Mouse (Mus musculus) heart, embryonic 15.5 days (tissue): ENCODE results near the gene Map2k6. TPM values are rescaled to one million over a fixed set of nuclear protein-coding genes. Genes with fewer than 3 reads are reported as not detected.

Experiments
- ATAC-seq: fragments of 200-750 bp; cut with Nextera tagmentation; replicated peaks from 2 replicates; pipeline ENCODE4 v1.8.0; 2017; ENCODE audit warnings: low read depth, moderate TSS enrichment; ENCODE audit not compliant: insufficient number of reproducible peaks, insufficient read depth, low FRiP score
- H3K27ac ChIP-seq: fragments of 300-500 bp; sonication (generic); 2 replicates; pipeline ENCODE4 v1.5.1; 2015; ENCODE audit warnings: mild to moderate bottlenecking, inconsistent platforms
- H3K27me3 ChIP-seq: fragments of 300-500 bp; sonication (generic); 2 replicates; pipeline ENCODE4 v1.6.1; 2015; ENCODE audit warnings: inconsistent platforms
- H3K36me3 ChIP-seq: fragments of 300-500 bp; sonication (generic); 2 replicates; pipeline ENCODE4 v1.6.1; 2015; ENCODE audit warnings: mild to moderate bottlenecking, inconsistent platforms
- H3K4me1 ChIP-seq: fragments of 300-500 bp; sonication (generic); replicated peaks from 2 replicates; pipeline ENCODE4 v1.6.1; 2015; ENCODE audit warnings: inconsistent platforms
- H3K4me2 ChIP-seq: fragments of 300-500 bp; sonication (generic); 2 replicates; pipeline ENCODE4 v1.6.1; 2015; ENCODE audit warnings: inconsistent platforms, mild to moderate bottlenecking, moderate library complexity
- H3K4me3 ChIP-seq: fragments of 300-500 bp; sonication (generic); 2 replicates; pipeline ENCODE4 v1.5.1; 2015; ENCODE audit warnings: mild to moderate bottlenecking, inconsistent platforms
- H3K9ac ChIP-seq: fragments of 300-500 bp; sonication (generic); 2 replicates; pipeline ENCODE4 v1.6.1; 2015; ENCODE audit warnings: mild to moderate bottlenecking, inconsistent platforms
- H3K9me3 ChIP-seq: fragments of 300-500 bp; sonication (generic); replicated peaks from 2 replicates; pipeline ENCODE4 v1.6.1; 2016; ENCODE audit warnings: inconsistent platforms
- WGBS: fragments of 180-500 bp; shearing (Covaris S2); methylation state at CpG from one replicate; pipeline ENCODE4 v1.1.7; 2015; ENCODE audit warnings: mixed read lengths; 5-methylcytosine and 5-hydroxymethylcytosine counted together
- polyA plus RNA-seq: library from polyadenylated mRNA; unstranded; fragments of >200 nt; fragmentation: Nextera tagmentation; extraction: Ambion mirVana; gene quantifications from 2 replicates; pipeline ENCODE4 v1.2.1, GENCODE M21; 2015

Map2k6 gene
- polyA plus RNA-seq, 1 experiment from 2014 or later, result 13.5 TPM

DNA sequence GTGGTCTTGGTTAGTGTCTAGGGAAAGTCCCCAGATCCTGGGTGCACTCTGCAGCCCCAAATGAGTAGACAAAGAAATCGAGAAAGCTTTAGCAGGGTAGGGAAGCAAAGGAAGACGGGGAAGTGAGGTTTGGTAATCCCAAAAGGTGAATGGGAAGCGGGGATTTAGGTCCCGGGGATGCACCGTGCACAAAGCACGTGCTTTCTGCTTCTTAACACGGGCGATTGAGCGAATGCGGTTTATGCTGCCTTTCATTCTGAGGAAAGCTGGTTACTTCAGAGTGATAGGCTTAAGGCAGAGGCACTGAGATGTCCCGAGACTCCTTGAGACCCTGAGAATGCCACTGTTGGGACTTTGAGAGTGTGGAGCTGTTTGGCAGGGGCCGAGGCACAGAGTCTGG lies 38.1 kb downstream of the Map2k6 start:
- whole genome bisulfite sequencing, result 80% methylated on average over 12 of the region's 12 CpGs
- no peaks in the 10 kb centered on the region for H3K27me3 ChIP-seq
- H3K9ac ChIP-seq, result no peak overlapping the region
- H3K27ac ChIP-seq, result no peak overlapping the region
- H3K4me2 ChIP-seq, result no peak overlapping the region
- no peaks in the 10 kb centered on the region for H3K36me3 ChIP-seq
- no peaks in the 10 kb centered on the region for H3K4me1 ChIP-seq
- no peak overlapping the region for H3K4me3 ChIP-seq
- no peak for ATAC-seq
- H3K9me3 ChIP-seq, result no peaks in the 10 kb centered on the region

DNA sequence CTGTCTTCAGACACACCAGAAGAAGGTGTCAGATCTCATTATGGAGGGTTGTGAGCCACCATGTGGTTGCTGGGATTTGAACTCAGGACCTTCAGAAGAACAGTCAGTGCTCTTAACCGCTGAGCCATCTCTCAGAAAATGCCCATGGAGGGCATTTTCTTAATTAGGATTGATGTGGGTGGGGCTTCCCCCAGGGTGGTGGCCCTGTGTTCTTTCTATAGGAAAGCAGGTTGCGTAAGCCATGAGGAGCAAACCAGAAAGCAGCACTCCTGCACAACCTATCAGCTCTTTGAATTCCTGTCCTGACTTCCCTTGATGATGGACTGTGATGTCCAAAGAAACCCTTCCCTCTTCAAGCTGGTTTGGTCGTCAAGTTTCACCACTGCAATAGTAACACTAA lies 39.2 kb downstream of the Map2k6 start:
- Histone ChIP-seq H3K9me3 (no peaks in the 10 kb centered on the region), H3K4me1 (no peaks in the 10 kb centered on the region), H3K4me2 (no peak overlapping the region), H3K27ac (no peak overlapping the region), H3K4me3 (no peak overlapping the region), H3K27me3 (no peaks in the 10 kb centered on the region), H3K9ac (no peak overlapping the region), H3K36me3 (no peaks in the 10 kb centered on the region)
- no peak for ATAC-seq
- WGBS, result 92% methylated on average over 3 of the region's 3 CpGs

DNA sequence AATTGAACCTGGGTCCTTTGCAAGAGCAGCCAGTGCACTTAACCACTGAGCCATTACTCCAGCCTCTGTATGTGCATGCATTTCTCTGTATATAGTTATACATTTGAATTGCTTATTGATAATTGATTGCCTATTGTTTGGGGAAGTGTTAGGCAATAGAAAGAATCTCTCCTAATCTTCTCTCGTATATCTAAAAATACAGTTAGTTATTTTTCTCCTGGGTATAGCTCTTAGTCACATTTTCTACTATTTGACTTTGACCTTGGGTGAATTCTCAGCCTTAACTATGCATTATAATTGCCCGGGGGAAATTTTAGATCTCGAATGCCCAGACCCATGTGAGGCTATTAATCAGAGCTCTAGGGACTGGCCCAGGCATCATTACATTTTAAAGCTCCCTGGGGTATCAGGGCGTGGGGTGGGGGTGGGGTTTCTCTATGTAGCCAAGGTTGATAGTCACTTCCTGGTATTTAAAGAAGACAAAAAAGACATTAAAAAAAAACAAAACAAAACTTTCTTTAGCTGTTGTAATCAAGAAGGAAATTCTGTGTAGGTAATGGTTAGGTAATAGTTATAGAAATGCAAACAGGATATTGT lies 39.9 kb downstream of the Map2k6 start:
- Histone ChIP-seq H3K9ac (no peak overlapping the region), H3K36me3 (no peaks in the 10 kb centered on the region), H3K4me2 (no peak overlapping the region), H3K4me3 (no peak overlapping the region), H3K4me1 (no peaks in the 10 kb centered on the region), H3K27me3 (no peaks in the 10 kb centered on the region), H3K9me3 (no peaks in the 10 kb centered on the region), H3K27ac (no peak overlapping the region)
- WGBS, result 65% methylated on average over 4 of the region's 4 CpGs
- no peak for ATAC-seq

DNA sequence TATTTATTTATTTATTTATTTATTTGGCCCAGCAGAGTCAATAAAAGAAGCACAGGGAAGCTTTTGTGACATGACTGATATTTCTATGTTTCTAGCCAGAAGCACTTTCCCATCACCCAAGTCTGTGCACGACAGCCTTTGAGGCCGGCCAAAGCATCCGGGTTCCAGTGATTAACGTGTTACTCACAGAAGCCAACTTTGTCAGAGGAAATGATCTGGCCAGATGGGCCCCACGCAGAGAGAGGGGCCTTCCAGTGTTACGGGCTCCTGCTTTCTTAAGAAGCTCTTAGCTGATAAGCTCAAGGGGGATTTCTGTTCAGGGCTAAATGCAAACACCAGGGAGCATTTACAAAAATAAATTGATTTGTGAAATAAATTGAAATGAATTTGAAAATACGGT lies 40.4 kb downstream of the Map2k6 start:
- no peak for ATAC-seq

DNA sequence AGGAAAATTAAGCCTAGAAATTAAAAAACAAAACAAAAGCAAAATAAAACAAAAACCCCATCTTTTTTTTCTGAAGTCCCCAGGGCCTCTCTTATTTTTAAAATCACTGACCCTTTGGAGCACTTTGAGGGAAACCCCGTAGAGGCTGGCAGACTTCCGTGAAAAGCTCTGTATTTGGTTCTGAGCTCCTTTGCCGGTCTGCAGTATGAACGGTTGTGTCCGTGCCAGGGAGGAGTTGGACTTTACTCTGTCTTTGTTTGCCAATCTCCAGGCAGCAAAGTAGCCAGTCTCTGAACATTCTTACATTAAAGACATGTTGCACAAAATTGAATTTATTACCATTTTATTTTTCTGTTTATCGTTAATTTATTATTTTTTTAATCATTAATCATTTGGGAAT lies 45.7 kb downstream of the Map2k6 start:
- H3K9ac ChIP-seq, result no peak overlapping the region
- peaks cover 16% of the 10 kb centered on the region for H3K4me1 ChIP-seq
- no peak overlapping the region for H3K4me2 ChIP-seq
- no peaks in the 10 kb centered on the region for H3K9me3 ChIP-seq
- H3K4me3 ChIP-seq, result no peak overlapping the region
- H3K27me3 ChIP-seq, result no peaks in the 10 kb centered on the region
- H3K36me3 ChIP-seq, result no peaks in the 10 kb centered on the region
- 87% methylated on average over 6 of the region's 6 CpGs for WGBS
- no peak for ATAC-seq
- no peak overlapping the region for H3K27ac ChIP-seq

More for the DNA sequence above, 40.4 kb downstream of the Map2k6 start:
- Histone ChIP-seq H3K4me1 (no peaks in the 10 kb centered on the region), H3K9ac (no peak overlapping the region), H3K9me3 (no peaks in the 10 kb centered on the region), H3K27ac (no peak overlapping the region), H3K4me3 (no peak overlapping the region), H3K36me3 (no peaks in the 10 kb centered on the region), H3K4me2 (no peak overlapping the region), H3K27me3 (no peaks in the 10 kb centered on the region)
- WGBS, result 41% methylated on average over 7 of the region's 7 CpGs

DNA sequence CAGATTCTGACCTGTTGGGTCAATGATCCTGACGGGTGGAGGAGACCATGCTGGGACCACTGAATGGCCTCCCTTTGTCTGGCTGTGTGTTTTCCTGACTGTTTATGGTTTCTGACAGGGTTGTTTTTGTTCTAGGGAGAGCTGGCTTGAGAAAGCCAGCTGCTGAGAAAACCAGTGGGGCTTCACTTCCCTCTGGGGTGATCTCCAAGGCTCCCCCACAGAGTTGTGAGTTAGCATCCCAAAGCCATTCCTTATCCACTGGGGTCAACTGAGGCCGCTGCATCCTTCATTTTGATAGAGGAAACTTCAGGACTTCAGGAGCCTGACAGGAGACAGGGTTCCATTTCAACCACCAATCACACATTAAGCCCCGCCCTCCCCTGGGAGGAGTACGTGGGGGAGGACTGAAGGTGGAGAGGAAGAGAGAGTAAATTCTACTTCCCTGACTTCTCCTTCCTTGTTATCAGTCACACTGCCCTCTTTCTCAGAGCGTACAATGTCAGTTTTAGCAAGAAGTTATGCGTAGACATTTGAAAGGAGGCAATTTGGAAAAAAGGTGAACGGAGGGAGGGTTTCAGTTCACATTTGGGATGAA lies 49.3 kb downstream of the Map2k6 start:
- no peak overlapping the region for H3K27ac ChIP-seq
- peak overlapping the region; percentile 66 for H3K4me2 ChIP-seq
- no peaks in the 10 kb centered on the region for H3K27me3 ChIP-seq
- no peak for ATAC-seq
- 14% methylated on average over 7 of the region's 7 CpGs for WGBS
- no peaks in the 10 kb centered on the region for H3K36me3 ChIP-seq
- H3K9ac ChIP-seq, result no peak overlapping the region; the same call in 1 of the 2 replicates
- peaks cover 28% of the 10 kb centered on the region for H3K4me1 ChIP-seq
- H3K4me3 ChIP-seq, result peak overlapping the region; percentile 32
- H3K9me3 ChIP-seq, result no peaks in the 10 kb centered on the region

DNA sequence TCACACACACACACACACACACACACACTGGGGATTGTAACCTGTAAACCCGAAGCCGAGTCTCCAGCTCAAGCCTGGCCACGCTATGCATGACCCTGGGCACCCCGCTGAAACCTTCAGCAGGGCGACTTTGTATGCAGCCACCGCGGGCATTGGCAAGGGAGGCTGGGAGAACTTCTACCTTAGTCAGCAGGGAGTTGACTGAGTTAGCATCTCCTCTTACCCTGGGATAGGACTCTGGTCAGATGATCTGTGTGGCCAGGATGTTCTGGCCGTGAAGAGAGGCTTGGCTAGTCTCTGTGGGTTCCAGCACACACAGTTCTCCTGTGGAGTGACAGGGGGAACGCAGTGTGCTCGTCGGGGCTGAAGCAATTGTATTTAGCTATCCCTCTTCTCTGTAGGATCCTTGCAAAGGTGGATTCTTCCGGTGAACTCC lies 49.8 kb downstream of the Map2k6 start:
- H3K4me3 ChIP-seq, result peak overlapping the region; percentile 32
- no peaks in the 10 kb centered on the region for H3K27me3 ChIP-seq
- peak; percentile 32; the same call in 1 of the 2 replicates for ATAC-seq
- no peak overlapping the region for H3K27ac ChIP-seq
- WGBS, result 3% methylated on average over 12 of the region's 12 CpGs
- peak overlapping the region; percentile 29 for H3K9ac ChIP-seq
- no peaks in the 10 kb centered on the region for H3K9me3 ChIP-seq
- peaks cover 28% of the 10 kb centered on the region for H3K4me1 ChIP-seq
- H3K36me3 ChIP-seq, result no peaks in the 10 kb centered on the region
- H3K4me2 ChIP-seq, result peak overlapping the region; percentile 66

DNA sequence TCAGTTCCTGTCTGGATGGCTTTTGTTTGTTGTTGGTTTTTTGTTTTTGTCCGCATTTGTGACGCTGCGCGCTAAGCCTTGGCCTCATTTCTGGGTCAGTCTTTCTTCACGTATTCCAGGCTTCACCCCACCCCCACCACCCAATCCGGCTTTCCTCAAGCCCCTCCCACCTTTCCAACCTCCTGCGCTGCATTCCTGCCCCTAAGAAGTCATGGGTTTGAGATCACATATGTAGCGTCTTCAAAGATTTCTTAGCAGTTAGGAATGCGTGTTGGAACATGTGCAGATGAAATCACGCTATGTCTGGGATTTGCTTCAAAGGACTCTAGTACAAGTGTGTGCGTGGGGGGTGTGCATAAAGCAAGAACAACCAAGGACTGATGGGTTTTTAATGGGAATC lies 50.3 kb downstream of the Map2k6 start:
- WGBS, result 20% methylated on average over 11 of the region's 11 CpGs
- Histone ChIP-seq H3K27me3 (no peaks in the 10 kb centered on the region), H3K27ac (no peak overlapping the region), H3K4me2 (peak overlapping the region; percentile 66), H3K4me1 (peaks cover 28% of the 10 kb centered on the region), H3K36me3 (no peaks in the 10 kb centered on the region), H3K9ac (peak overlapping the region; percentile 29; the same call in 1 of the 2 replicates), H3K4me3 (peak overlapping the region; percentile 32), H3K9me3 (no peaks in the 10 kb centered on the region)
- ATAC-seq, result no peak

DNA sequence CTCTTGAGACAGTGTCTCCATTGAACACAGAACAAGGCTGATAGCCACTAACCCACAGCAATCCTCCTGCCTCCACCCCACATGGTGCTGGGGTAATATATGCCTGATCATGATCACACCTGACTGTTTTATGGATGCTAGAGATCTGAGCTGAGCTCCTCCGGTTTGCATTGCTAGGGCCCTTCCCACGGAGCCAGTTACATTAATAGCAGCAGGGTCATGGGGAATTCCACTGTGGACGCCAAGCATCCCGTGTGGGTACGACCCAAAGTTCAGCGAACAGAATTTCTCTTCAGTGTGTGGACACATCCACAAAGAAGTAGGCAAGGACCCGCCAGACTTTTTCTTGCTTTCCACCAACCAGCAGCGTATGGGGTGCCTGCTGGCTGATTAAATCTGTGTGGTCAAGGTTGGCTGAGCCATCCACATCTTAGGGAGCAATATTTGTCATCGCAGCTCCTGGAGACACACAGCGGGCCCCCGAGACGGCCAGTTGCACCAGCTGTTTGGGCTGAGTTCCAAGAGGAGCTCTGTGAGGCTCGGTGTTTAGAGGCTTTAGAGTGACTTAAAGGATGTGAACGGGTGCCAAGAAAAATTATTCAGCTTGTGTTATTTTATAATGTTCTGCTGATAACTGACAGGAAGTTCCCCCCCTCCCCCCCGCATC lies 51.3 kb downstream of the Map2k6 start:
- WGBS, result 45% methylated on average over 15 of the region's 15 CpGs
- Histone ChIP-seq H3K9ac (no peak overlapping the region), H3K27me3 (no peaks in the 10 kb centered on the region), H3K27ac (0 out of 2 replicates have a peak overlapping the region, but pooled peaks have one; percentile 26), H3K4me1 (peaks cover 28% of the 10 kb centered on the region), H3K9me3 (no peaks in the 10 kb centered on the region), H3K36me3 (no peaks in the 10 kb centered on the region), H3K4me2 (peak overlapping the region; percentile 41), H3K4me3 (no peak overlapping the region)
- ATAC-seq, result 0 out of 2 replicates have a peak, but pooled peaks have one; percentile 39

DNA sequence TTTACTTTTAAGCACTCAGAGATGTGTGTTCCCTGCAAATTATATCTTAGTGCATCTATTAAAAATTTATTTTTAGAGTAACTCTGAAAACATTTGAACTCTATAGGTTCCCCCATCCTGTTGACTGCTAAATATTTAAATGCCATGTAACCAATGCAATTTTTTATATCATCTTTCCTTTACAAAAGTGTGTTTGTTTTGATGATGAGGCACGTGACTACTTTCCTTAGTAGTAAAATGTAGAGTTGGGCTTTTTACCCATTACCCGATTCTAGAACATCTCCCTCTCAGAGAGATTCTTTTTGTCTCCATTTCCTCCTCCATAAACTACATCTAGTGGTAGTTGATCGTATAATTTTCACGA lies 51.8 kb downstream of the Map2k6 start:
- no peak for ATAC-seq
- Histone ChIP-seq H3K9me3 (no peaks in the 10 kb centered on the region), H3K36me3 (no peaks in the 10 kb centered on the region), H3K27me3 (no peaks in the 10 kb centered on the region), H3K4me2 (no peak overlapping the region), H3K4me3 (no peak overlapping the region), H3K9ac (no peak overlapping the region), H3K4me1 (peaks cover 28% of the 10 kb centered on the region), H3K27ac (no peak overlapping the region)
- WGBS, result 73% methylated on average over 4 of the region's 4 CpGs

DNA sequence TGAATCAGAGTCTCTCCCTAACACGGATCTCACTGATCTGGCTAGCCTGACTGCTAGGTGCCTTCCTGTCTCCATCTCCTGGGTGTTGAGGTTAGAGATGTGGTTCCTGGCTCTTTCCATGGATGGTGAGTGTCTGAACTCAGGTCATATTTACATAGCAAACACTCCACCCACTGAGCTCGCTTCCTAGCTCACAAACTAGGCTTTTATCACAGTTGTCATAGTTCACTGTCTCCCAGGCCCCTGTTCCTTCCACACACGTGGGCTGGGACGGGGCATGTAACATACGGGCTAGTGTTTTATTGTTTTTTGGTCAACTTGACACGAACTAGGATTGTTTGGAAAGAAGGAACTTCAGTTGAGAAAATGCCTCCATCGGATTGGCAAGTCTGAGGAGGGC lies 52.7 kb downstream of the Map2k6 start:
- no peak overlapping the region for H3K27ac ChIP-seq
- H3K9ac ChIP-seq, result no peak overlapping the region
- WGBS, result 74% methylated on average over 7 of the region's 7 CpGs
- H3K4me3 ChIP-seq, result no peak overlapping the region
- H3K9me3 ChIP-seq, result no peaks in the 10 kb centered on the region
- H3K4me1 ChIP-seq, result peaks cover 28% of the 10 kb centered on the region
- ATAC-seq, result no peak
- H3K36me3 ChIP-seq, result no peaks in the 10 kb centered on the region
- no peaks in the 10 kb centered on the region for H3K27me3 ChIP-seq
- H3K4me2 ChIP-seq, result no peak overlapping the region
